Mouse (Mus musculus): ENCODE data around the gene 9930022D16Rik. TPM values are rescaled to one million over a fixed set of nuclear protein-coding genes. Genes with fewer than 3 reads are reported as not detected.
A peak's percentile ranks its signal among the peaks of the same experiment; 100 is the strongest.

Gene 9930022D16Rik
- total and polyA plus RNA-seq, 3 experiments = 0.04 TPM; not detected in 2

- H3K9me3 ChIP-seq (replicated peaks; ENCODE audit: insufficient read depth, low read length) = no peaks in the 10 kb centered on the region
- peak overlapping the region; percentile 71 to 75 for H3K4me3 ChIP-seq (ENCODE audit: control insufficient read depth in 1 of 2, insufficient read depth in 1 of 2, low read depth in 2 of 2, low read length in 2 of 2)
- peaks cover 0 to 8% of the 10 kb centered on the region in 2 experiments; a peak in 1 of 4 replicates for H3K36me3 ChIP-seq (ENCODE audit: control insufficient read depth in 1 of 2, insufficient read depth in 2 of 2, low read length in 2 of 2)
- no peaks in the 10 kb centered on the region for H3K27me3 ChIP-seq (ENCODE audit: control insufficient read depth in 1 of 2, insufficient read depth in 2 of 2, low read length in 2 of 2)
- H3K4me1 ChIP-seq (ENCODE audit: control insufficient read depth in 1 of 2, insufficient read depth in 2 of 2, low read length in 2 of 2) = peaks cover 0 to 7% of the 10 kb centered on the region in 2 experiments; a peak in 3 of 4 replicates
- peak overlapping the region; percentile 62 for H3K27ac ChIP-seq (ENCODE audit: control insufficient read depth, low read depth, low read length)
- DNase-seq (ENCODE audit: low read depth, low spot score) = peak; percentile 92
- peaks cover 2% of the 10 kb centered on the region; the same call in 1 of the 2 replicates for H3K79me2 ChIP-seq (ENCODE audit: control insufficient read depth, insufficient read depth, low read length, poor library complexity)
- H3K9ac ChIP-seq (ENCODE audit: control insufficient read depth, low read depth, low read length, poor library complexity, severe bottlenecking) = peak overlapping the region; percentile 82
- peak; percentile 62; the same call in 1 of the 2 replicates for TF ChIP-seq ETS1 (IDR thresholded peaks at IDR 0.05; ENCODE audit: low read depth, low read length)
- no peak for TF ChIP-seq ZNF384 (IDR thresholded peaks at IDR 0.05; ENCODE audit: low read depth, low read length)
- TF ChIP-seq UBTF (IDR thresholded peaks at IDR 0.05; ENCODE audit: borderline replicate concordance, insufficient read depth, low read depth, low read length) = no peak
- no peak; the same call in 1 of the 2 replicates for TF ChIP-seq KAT2A (conservative IDR thresholded peaks at IDR 0.05; ENCODE audit: low read depth, low read length)
- no peak for TF ChIP-seq MYB (IDR thresholded peaks at IDR 0.05; ENCODE audit: low read depth, low read length)
- 0 out of 2 replicates have a peak, but pooled peaks have one; percentile 6 for TF ChIP-seq NRF1 (IDR thresholded peaks at IDR 0.05; ENCODE audit: insufficient read depth, low read depth, low read length, poor library complexity, severe bottlenecking)
- TF ChIP-seq TBP (IDR thresholded peaks at IDR 0.05; ENCODE audit: low read depth, low read length) = peak; percentile 24; the same call in 1 of the 2 replicates
- TF ChIP-seq TAL1 (IDR thresholded peaks at IDR 0.05; ENCODE audit: low read length) = no peak
- peak; percentile 69 for TF ChIP-seq ELF1 (IDR thresholded peaks at IDR 0.05; ENCODE audit: low read depth, low read length)
- no peak; the same call in 1 of the 2 replicates for TF ChIP-seq RCOR1 (IDR thresholded peaks at IDR 0.05; ENCODE audit: low read depth, low read length)
- TF ChIP-seq ZMIZ1 (IDR thresholded peaks at IDR 0.05; ENCODE audit: low read depth, low read length) = peak; percentile 62; the same call in 1 of the 2 replicates
- TF ChIP-seq MAFK (IDR thresholded peaks at IDR 0.05; ENCODE audit: borderline replicate concordance, low read depth, low read length) = no peak
- TF ChIP-seq MEF2A (IDR thresholded peaks at IDR 0.05; ENCODE audit: extremely low read depth, insufficient replicate concordance, low read depth, low read length, poor library complexity, severe bottlenecking) = no peak
- TF ChIP-seq EP300 (IDR thresholded peaks at IDR 0.05; ENCODE audit: low read depth in 1 of 2, low read length in 2 of 2) = peak in 1 of 2 experiments; percentile 39; a peak in 2 of 4 replicates
- TF ChIP-seq SIN3A (IDR thresholded peaks at IDR 0.05; ENCODE audit: low read length) = peak; percentile 90
- TF ChIP-seq USF2 (IDR thresholded peaks at IDR 0.05; ENCODE audit: borderline replicate concordance in 1 of 2, insufficient read depth in 1 of 2, low read depth in 1 of 2, low read length in 2 of 2) = no peak
- no peak for TF ChIP-seq ZC3H11A (IDR thresholded peaks at IDR 0.05; ENCODE audit: low read depth, low read length)
- peak; percentile 19; the same call in 1 of the 2 replicates for TF ChIP-seq SMC3 (IDR thresholded peaks at IDR 0.05; ENCODE audit: low read depth, low read length)
- TF ChIP-seq HCFC1 (IDR thresholded peaks at IDR 0.05; ENCODE audit: low read depth, low read length) = peak; percentile 86
- TF ChIP-seq RAD21 (IDR thresholded peaks at IDR 0.05; ENCODE audit: low read depth, low read length) = no peak; the same call in 1 of the 2 replicates
- no peak; a peak in 1 of 6 replicates for TF ChIP-seq CTCF (IDR thresholded peaks at IDR 0.05 in 2 of 3, conservative IDR thresholded peaks at IDR 0.05 in 1 of 3; ENCODE audit: control insufficient read depth in 1 of 3, insufficient read depth in 1 of 3, low read depth in 2 of 3, low read length in 3 of 3, poor library complexity in 1 of 3, severe bottlenecking in 1 of 3)
- TF ChIP-seq ZKSCAN1 (IDR thresholded peaks at IDR 0.05; ENCODE audit: low read depth, low read length) = no peak
- TF ChIP-seq E2F4 (IDR thresholded peaks at IDR 0.05; ENCODE audit: borderline replicate concordance, low read depth, low read length) = no peak
- peak; percentile 85; the same call in 1 of the 2 replicates for TF ChIP-seq MYC (IDR thresholded peaks at IDR 0.05; ENCODE audit: low read depth, low read length)
- no peak for TF ChIP-seq POLR2AphosphoS5 (IDR thresholded peaks at IDR 0.05; ENCODE audit: borderline replicate concordance, low read depth, low read length)
- 0 out of 2 replicates have a peak, but pooled peaks have one; percentile 40 for TF ChIP-seq TCF12 (IDR thresholded peaks at IDR 0.05; ENCODE audit: low read depth, low read length)
- no peak for TF ChIP-seq CHD2 (IDR thresholded peaks at IDR 0.05; ENCODE audit: low read length)
- TF ChIP-seq GATA1 (IDR thresholded peaks at IDR 0.05; ENCODE audit: low read depth, low read length) = no peak; the same call in 1 of the 2 replicates
- peak; percentile 93; the same call in 1 of the 2 replicates for TF ChIP-seq CHD1 (IDR thresholded peaks at IDR 0.05; ENCODE audit: low read depth, low read length)
- TF ChIP-seq JUND (IDR thresholded peaks at IDR 0.05; ENCODE audit: low read depth, low read length) = no peak
- no peak for TF ChIP-seq GABPA (IDR thresholded peaks at IDR 0.05; ENCODE audit: low read depth, low read length)
- peak; percentile 65 to 79 for TF ChIP-seq POLR2A (IDR thresholded peaks at IDR 0.05; ENCODE audit: control insufficient read depth in 1 of 2, insufficient read depth in 1 of 2, low read depth in 1 of 2, low read length in 2 of 2, poor library complexity in 1 of 2)
- peak; percentile 97 for TF ChIP-seq MAX (IDR thresholded peaks at IDR 0.05; ENCODE audit: low read length)
- TF ChIP-seq MXI1 (IDR thresholded peaks at IDR 0.05; ENCODE audit: low read depth, low read length) = peak; percentile 94
- 0 out of 2 replicates have a peak, but pooled peaks have one; percentile 73 for TF ChIP-seq MAZ (IDR thresholded peaks at IDR 0.05; ENCODE audit: low read depth, low read length)
- TF ChIP-seq POLR2AphosphoS2 (IDR thresholded peaks at IDR 0.05; ENCODE audit: low read length) = peak; percentile 42; the same call in 1 of the 2 replicates
Measured at GRCm38 (mm10) chr11:109439829-109440340, 26.2 kb downstream of the 9930022D16Rik start.

All from MEL (cell line).